Mouse (Mus musculus): ENCODE results near the gene Rab36. TPM values are rescaled to one million over a fixed set of nuclear protein-coding genes. Genes with fewer than 3 reads are reported as not detected.
A peak's percentile ranks its signal among the peaks of the same experiment; 100 is the strongest.

The Rab36 gene
- polyA plus RNA-seq, 1 experiment from 2014 or later = 17.0 TPM

GRCm38 (mm10) chr10:75053655-75054054 is 16.8 kb downstream of the Rab36 start:
- Histone ChIP-seq H3K9me3 (ENCODE audit: control insufficient read depth, low read length) (no peaks in the 10 kb centered on the region), H3K27me3 (ENCODE audit: control insufficient read depth, insufficient read depth, low read length) (no peaks in the 10 kb centered on the region), H3K4me3 (replicated peaks; ENCODE audit: low read length) (no peak overlapping the region), H3K36me3 (replicated peaks; ENCODE audit: control insufficient read depth, insufficient read depth) (no peaks in the 10 kb centered on the region), H3K4me2 (replicated peaks) (no peak overlapping the region), H3K4me1 (replicated peaks; ENCODE audit: control insufficient read depth, insufficient read depth, low read length) (peaks cover 6% of the 10 kb centered on the region), H3K27ac (no peak overlapping the region), H3K9ac (no peak overlapping the region)
- WGBS = 94% methylated on average over 4 of the region's 4 CpGs
- DNase-seq (ENCODE audit: low spot score) = no peak
- no peak for ATAC-seq (ENCODE audit: low FRiP score)

- no peak for DNase-seq (ENCODE audit: low spot score)
- WGBS = 74% methylated on average over 6 of the region's 6 CpGs
Observed at GRCm38 (mm10) chr10:75054125-75054524, 17.3 kb downstream of the Rab36 start.

DNA sequence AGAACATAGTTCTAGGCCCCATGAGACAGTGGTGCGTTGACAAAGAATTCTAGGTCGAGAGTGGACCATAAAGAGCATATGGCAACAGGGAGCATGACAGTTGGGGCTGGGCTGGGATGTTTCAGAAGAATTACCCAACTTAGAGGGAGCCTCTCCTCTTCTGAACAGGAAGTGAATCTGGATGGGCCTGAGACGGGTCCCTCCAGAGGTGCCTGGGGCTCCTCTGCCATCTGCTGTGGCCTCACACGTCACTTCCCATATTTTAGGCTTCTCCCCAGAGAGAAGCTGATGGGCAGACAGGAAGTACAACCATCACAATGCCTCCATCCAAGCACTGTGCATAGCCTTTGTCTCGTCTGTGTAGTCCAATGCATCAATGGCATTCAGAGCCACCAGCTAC is 18.8 kb downstream of the Rab36 start:
- H3K9me3 ChIP-seq (ENCODE audit: control insufficient read depth, low read length) = no peaks in the 10 kb centered on the region
- no peaks in the 10 kb centered on the region for H3K36me3 ChIP-seq (replicated peaks; ENCODE audit: control insufficient read depth, insufficient read depth)
- DNase-seq (ENCODE audit: low spot score) = no peak
- ATAC-seq (ENCODE audit: low FRiP score) = no peak
- WGBS = 46% methylated on average over 5 of the region's 5 CpGs
- no peak overlapping the region for H3K4me2 ChIP-seq (replicated peaks)
- no peak overlapping the region for H3K9ac ChIP-seq
- no peak overlapping the region for H3K4me3 ChIP-seq (replicated peaks; ENCODE audit: low read length)
- peak overlapping the region; percentile 10; the same call in 1 of the 2 replicates for H3K27ac ChIP-seq
- no peaks in the 10 kb centered on the region for H3K27me3 ChIP-seq (ENCODE audit: control insufficient read depth, insufficient read depth, low read length)
- peaks cover 15% of the 10 kb centered on the region for H3K4me1 ChIP-seq (replicated peaks; ENCODE audit: control insufficient read depth, insufficient read depth, low read length)

More at GRCm38 (mm10) chr10:75054125-75054524, 17.3 kb downstream of the Rab36 start:
- Histone ChIP-seq H3K9ac (no peak overlapping the region), H3K9me3 (ENCODE audit: control insufficient read depth, low read length) (no peaks in the 10 kb centered on the region), H3K4me2 (replicated peaks) (no peak overlapping the region), H3K4me1 (replicated peaks; ENCODE audit: control insufficient read depth, insufficient read depth, low read length) (peaks cover 6% of the 10 kb centered on the region), H3K27me3 (ENCODE audit: control insufficient read depth, insufficient read depth, low read length) (no peaks in the 10 kb centered on the region), H3K36me3 (replicated peaks; ENCODE audit: control insufficient read depth, insufficient read depth) (no peaks in the 10 kb centered on the region), H3K4me3 (replicated peaks; ENCODE audit: low read length) (no peak overlapping the region), H3K27ac (no peak overlapping the region)
- ATAC-seq (ENCODE audit: low FRiP score) = no peak

- DNase-seq (ENCODE audit: low spot score) (peak; percentile 42), ATAC-seq (ENCODE audit: low FRiP score) (peak; percentile 22; the same call in 1 of the 2 replicates)
- Histone ChIP-seq H3K4me3 (replicated peaks; ENCODE audit: low read length) (no peak overlapping the region), H3K27me3 (ENCODE audit: control insufficient read depth, insufficient read depth, low read length) (no peaks in the 10 kb centered on the region), H3K4me1 (replicated peaks; ENCODE audit: control insufficient read depth, insufficient read depth, low read length) (peaks cover 15% of the 10 kb centered on the region), H3K4me2 (replicated peaks) (no peak overlapping the region), H3K9me3 (ENCODE audit: control insufficient read depth, low read length) (no peaks in the 10 kb centered on the region), H3K36me3 (replicated peaks; ENCODE audit: control insufficient read depth, insufficient read depth) (no peaks in the 10 kb centered on the region), H3K9ac (no peak overlapping the region), H3K27ac (peak overlapping the region; percentile 10; the same call in 1 of the 2 replicates)
- WGBS = 6% methylated on average over 4 of the region's 4 CpGs
Observed at GRCm38 (mm10) chr10:75056255-75056654, 19.4 kb downstream of the Rab36 start.

GRCm38 (mm10) chr10:75058336-75058735 is 21.5 kb downstream of the Rab36 start:
- Histone ChIP-seq H3K4me1 (replicated peaks; ENCODE audit: control insufficient read depth, insufficient read depth, low read length) (peaks cover 36% of the 10 kb centered on the region), H3K9ac (no peak overlapping the region), H3K27ac (no peak overlapping the region), H3K27me3 (ENCODE audit: control insufficient read depth, insufficient read depth, low read length) (no peaks in the 10 kb centered on the region), H3K9me3 (ENCODE audit: control insufficient read depth, low read length) (no peaks in the 10 kb centered on the region), H3K36me3 (replicated peaks; ENCODE audit: control insufficient read depth, insufficient read depth) (no peaks in the 10 kb centered on the region), H3K4me2 (replicated peaks) (no peak overlapping the region), H3K4me3 (replicated peaks; ENCODE audit: low read length) (no peak overlapping the region)
- DNase-seq (ENCODE audit: low spot score) = no peak
- ATAC-seq (ENCODE audit: low FRiP score) = no peak
- 81% methylated on average over 8 of the region's 8 CpGs for WGBS

- DNase-seq (ENCODE audit: low spot score) (no peak), ATAC-seq (ENCODE audit: low FRiP score) (no peak)
- Histone ChIP-seq H3K36me3 (replicated peaks; ENCODE audit: control insufficient read depth, insufficient read depth) (no peaks in the 10 kb centered on the region), H3K4me3 (replicated peaks; ENCODE audit: low read length) (no peak overlapping the region), H3K27me3 (ENCODE audit: control insufficient read depth, insufficient read depth, low read length) (no peaks in the 10 kb centered on the region), H3K9me3 (ENCODE audit: control insufficient read depth, low read length) (no peaks in the 10 kb centered on the region), H3K27ac (no peak overlapping the region), H3K4me1 (replicated peaks; ENCODE audit: control insufficient read depth, insufficient read depth, low read length) (peaks cover 41% of the 10 kb centered on the region), H3K9ac (no peak overlapping the region), H3K4me2 (replicated peaks) (no peak overlapping the region)
- WGBS = 17% methylated on average over 9 of the region's 9 CpGs
Observed at GRCm38 (mm10) chr10:75058761-75059395, 22.0 kb downstream of the Rab36 start.

GRCm38 (mm10) chr10:75059396-75059795 is 22.5 kb downstream of the Rab36 start:
- ATAC-seq (ENCODE audit: low FRiP score) (peak; percentile 38; the same call in 1 of the 2 replicates), DNase-seq (ENCODE audit: low spot score) (peak; percentile 84)
- under 1% methylated on average over 11 of the region's 11 CpGs for WGBS
- peaks cover 46% of the 10 kb centered on the region for H3K4me1 ChIP-seq (replicated peaks; ENCODE audit: control insufficient read depth, insufficient read depth, low read length)
- no peak overlapping the region for H3K27ac ChIP-seq
- H3K36me3 ChIP-seq (replicated peaks; ENCODE audit: control insufficient read depth, insufficient read depth) = no peaks in the 10 kb centered on the region
- peak overlapping the region; percentile 92 for H3K4me2 ChIP-seq (replicated peaks)
- no peak overlapping the region for H3K9ac ChIP-seq
- no peaks in the 10 kb centered on the region for H3K27me3 ChIP-seq (ENCODE audit: control insufficient read depth, insufficient read depth, low read length)
- H3K9me3 ChIP-seq (ENCODE audit: control insufficient read depth, low read length) = no peaks in the 10 kb centered on the region
- peak overlapping the region; percentile 91; the same call in 1 of the 2 replicates for H3K4me3 ChIP-seq (replicated peaks; ENCODE audit: low read length)

DNA sequence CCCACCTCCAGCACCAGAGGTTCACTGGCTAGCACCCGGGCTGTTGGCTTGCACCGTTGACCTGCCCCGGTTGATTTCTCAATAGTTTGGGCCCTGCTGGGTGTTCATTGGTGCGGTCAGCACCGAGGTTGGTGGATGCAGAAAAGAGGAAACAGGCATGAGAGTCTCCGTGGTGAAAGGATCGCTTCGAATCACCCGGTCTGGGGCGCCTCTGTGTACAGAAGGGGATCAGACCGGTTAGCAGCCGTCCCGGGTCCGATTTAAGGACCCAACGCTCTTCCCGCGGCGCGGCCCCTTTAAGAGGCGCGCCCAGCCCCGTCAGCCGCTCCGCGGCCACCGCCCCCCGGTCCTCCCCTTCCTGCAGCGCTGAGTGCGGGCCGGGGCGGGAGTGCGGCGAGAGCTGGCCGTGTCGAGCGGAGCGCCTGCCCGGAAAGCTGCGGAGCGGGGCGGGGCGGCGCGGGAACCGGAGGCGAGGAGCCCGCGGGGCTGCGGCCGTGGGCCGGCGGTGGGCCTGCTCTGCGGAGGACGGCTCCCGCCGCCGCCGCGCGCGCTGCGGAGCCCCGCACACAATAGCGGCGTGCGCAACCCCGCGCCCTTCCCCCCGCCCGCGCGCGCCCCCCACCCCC is 23.5 kb downstream of the Rab36 start, which contains the start of gene Bcr:
TSS of gene Bcr (plus strand) at position 376 of the 626 bp plus-strand sequence.
- Histone ChIP-seq H3K36me3 (replicated peaks; ENCODE audit: control insufficient read depth, insufficient read depth) (no peaks in the 10 kb centered on the region), H3K27ac (peak within 1 kb of the TSS; percentile 89), H3K9ac (peak within 1 kb of the TSS; percentile 91), H3K9me3 (ENCODE audit: control insufficient read depth, low read length) (no peaks in the 10 kb centered on the region), H3K4me1 (replicated peaks; ENCODE audit: control insufficient read depth, insufficient read depth, low read length) (peaks cover 56% of the 10 kb centered on the region), H3K4me3 (replicated peaks; ENCODE audit: low read length) (peak within 1 kb of the TSS; percentile 91), H3K4me2 (replicated peaks) (peak within 1 kb of the TSS; percentile 92), H3K27me3 (ENCODE audit: control insufficient read depth, insufficient read depth, low read length) (no peaks in the 10 kb centered on the region)
- ATAC-seq (ENCODE audit: low FRiP score) (peak; percentile 88), DNase-seq (ENCODE audit: low spot score) (peak; percentile 81)
- under 1% methylated on average over 53 of the region's 73 CpGs for WGBS

GRCm38 (mm10) chr10:75060843-75061235 is 24.0 kb downstream of the Rab36 start:
- no peaks in the 10 kb centered on the region for H3K9me3 ChIP-seq (ENCODE audit: control insufficient read depth, low read length)
- WGBS = under 1% methylated on average over 34 of the region's 48 CpGs
- H3K27ac ChIP-seq = peak overlapping the region; percentile 89
- DNase-seq (ENCODE audit: low spot score) = no peak
- H3K36me3 ChIP-seq (replicated peaks; ENCODE audit: control insufficient read depth, insufficient read depth) = no peaks in the 10 kb centered on the region
- H3K4me2 ChIP-seq (replicated peaks) = peak overlapping the region; percentile 92
- H3K27me3 ChIP-seq (ENCODE audit: control insufficient read depth, insufficient read depth, low read length) = no peaks in the 10 kb centered on the region
- H3K9ac ChIP-seq = peak overlapping the region; percentile 91
- H3K4me1 ChIP-seq (replicated peaks; ENCODE audit: control insufficient read depth, insufficient read depth, low read length) = peaks cover 61% of the 10 kb centered on the region
- peak overlapping the region; percentile 91 for H3K4me3 ChIP-seq (replicated peaks; ENCODE audit: low read length)
- peak; percentile 28 for ATAC-seq (ENCODE audit: low FRiP score)

Data from hindbrain, embryonic 14.5 days (tissue).